Mouse (Mus musculus) spleen, embryonic (tissue): ENCODE measurements at regions not wholly inside any gene's neighbourhood (a gene's known extent, or its start where the extent isn't known, plus 50 kb on each side); places are given as distances from the start of the nearest gene placed in this dataset.

ENCODE experiments used
- CTCF ChIA-PET: fragments of 350-600 bp; sonication (Branson Sonifier 250); formaldehyde crosslinking; loops from one replicate; lab custom pipeline; 2022; lab: Charles Lee

- CTCF ChIA-PET: interaction anchor here (0.7 kb wide), 1 partner anchor 10 kb away, joined by 5 read pairs; no protein-coding TSS in a partner anchor
Measured at GRCm38 (mm10) chr13:105503657-105504056, 60.2 kb downstream of the Htr1a start.

- CTCF ChIA-PET: no interaction called here
Measured at GRCm38 (mm10) chr13:105537981-105538680, 94.7 kb downstream of the Htr1a start.

GRCm38 (mm10) chr13:105573248-105573647 lies 129.8 kb downstream of the Htr1a start:
- CTCF ChIA-PET: no interaction called here

GRCm38 (mm10) chr13:105606450-105606849 lies 163.0 kb downstream of the Htr1a start:
- CTCF ChIA-PET: no interaction called here

- CTCF ChIA-PET: no interaction called here
Measured at GRCm38 (mm10) chr13:105619308-105619707, 175.9 kb downstream of the Htr1a start.

- CTCF ChIA-PET: interaction anchor here (0.6 kb wide), 1 partner anchor 152 kb away, joined by 3 read pairs; no protein-coding TSS in a partner anchor
Measured at GRCm38 (mm10) chr13:105620867-105621266, 177.4 kb downstream of the Htr1a start.

GRCm38 (mm10) chr13:105628618-105629017 lies 185.2 kb downstream of the Htr1a start:
- CTCF ChIA-PET: no interaction called here

- CTCF ChIA-PET: no interaction called here
Measured at GRCm38 (mm10) chr13:105648617-105649016, 205.2 kb downstream of the Htr1a start.
